In the genomic region with DNA sequence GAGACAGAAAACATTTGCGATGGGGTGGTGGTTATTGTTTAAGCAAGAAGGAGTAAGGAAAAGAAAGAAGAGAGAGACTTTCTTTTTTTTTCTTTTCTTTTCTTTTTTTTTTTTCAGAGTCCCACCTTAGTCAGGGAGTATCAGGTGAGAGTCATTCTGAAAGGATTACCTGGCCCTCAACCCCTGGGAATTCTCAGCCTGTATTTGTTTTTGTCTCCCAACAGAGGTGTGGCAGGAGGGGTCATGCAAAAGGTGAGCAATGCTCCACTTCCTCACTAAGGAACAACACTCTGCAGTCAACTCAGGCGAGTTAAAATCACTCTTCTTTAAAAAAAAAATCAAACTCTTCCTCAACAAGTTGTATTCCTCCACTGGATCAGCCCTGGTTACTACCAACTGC, we compare ENCODE assay signal across 34 mouse cellular contexts.
"Had no signal": no experiment of that assay in that cellular context is flagged by ENCODE, and none has a peak within 500 bp of the region (broad histone marks: within the 10 kb centered on the region; RNA-seq: fewer than 3 reads in every experiment).

No protein-coding gene starts in this region.

- H3K27ac ChIP-seq: heart, adult 2 months; heart, embryonic 10.5 days; heart, embryonic 13.5 days; heart, embryonic 15.5 days; hindbrain, embryonic 10.5 days; hindbrain, embryonic 12.5 days; hindbrain, embryonic 13.5 days; hindbrain, embryonic 14.5 days; hindbrain, embryonic 15.5 days; hindbrain, postnatal 0 days; kidney, embryonic 15.5 days; kidney, postnatal 0 days; layer of hippocampus, adult 2 months had no signal

- H3K4me3 ChIP-seq: heart, adult 2 months; heart, embryonic 10.5 days; heart, embryonic 12.5 days; heart, embryonic 13.5 days; heart, embryonic 15.5 days; hindbrain, embryonic 10.5 days; hindbrain, embryonic 12.5 days; hindbrain, embryonic 13.5 days; hindbrain, embryonic 15.5 days; kidney, embryonic 15.5 days; layer of hippocampus, adult 2 months had no signal

- H3K4me1 ChIP-seq: heart, embryonic 10.5 days; heart, embryonic 13.5 days; heart, embryonic 15.5 days; hindbrain, embryonic 10.5 days; hindbrain, embryonic 12.5 days; hindbrain, embryonic 13.5 days; hindbrain, embryonic 15.5 days; kidney, embryonic 15.5 days had no signal

- H3K4me2 ChIP-seq: heart, embryonic 11.5 days; heart, embryonic 12.5 days; heart, embryonic 13.5 days; heart, embryonic 15.5 days; hindbrain, embryonic 12.5 days; hindbrain, embryonic 13.5 days; hindbrain, embryonic 14.5 days; hindbrain, embryonic 15.5 days; kidney, embryonic 15.5 days had no signal

- H3K9ac ChIP-seq: heart, embryonic 12.5 days; heart, embryonic 13.5 days; heart, embryonic 15.5 days; hindbrain, embryonic 12.5 days; hindbrain, embryonic 13.5 days; hindbrain, embryonic 14.5 days; hindbrain, embryonic 15.5 days; kidney, embryonic 15.5 days had no signal

- DNase-seq: heart, adult 18-20 months; heart, adult 2 months; heart, postnatal 10 days; heart, postnatal 14 days; heart, postnatal 36 days; heart, postnatal 4 days; kidney, adult 11 months; kidney, adult 18-20 months; kidney, adult 2 months; kidney, adult 8-10 months; kidney, adult 9 months; kidney, postnatal 10 days; kidney, postnatal 14 days; kidney, postnatal 25 days; kidney, postnatal 36 days; kidney, postnatal 4 days; layer of hippocampus, adult 9-11 months; layer of hippocampus, postnatal 36 days had no signal

- H3K9me3 ChIP-seq: heart, embryonic 10.5 days; heart, embryonic 12.5 days; heart, embryonic 13.5 days; heart, embryonic 15.5 days; hindbrain, embryonic 10.5 days; hindbrain, embryonic 12.5 days; hindbrain, embryonic 13.5 days; hindbrain, embryonic 15.5 days; kidney, embryonic 15.5 days had no signal

- H3K36me3 ChIP-seq: heart, embryonic 10.5 days; heart, embryonic 12.5 days; heart, embryonic 13.5 days; heart, embryonic 15.5 days; hindbrain, embryonic 10.5 days; hindbrain, embryonic 12.5 days; hindbrain, embryonic 13.5 days; hindbrain, embryonic 15.5 days; kidney, embryonic 15.5 days had no signal

- ATAC-seq: hindbrain, embryonic 16.5 days; hindbrain, postnatal 0 days; inflammation-experienced regulatory T-cells, adult 6 months had no signal

- H3K27me3 ChIP-seq: heart, embryonic 12.5 days; heart, embryonic 13.5 days; heart, embryonic 15.5 days; hindbrain, embryonic 12.5 days; hindbrain, embryonic 13.5 days; hindbrain, embryonic 15.5 days; kidney, embryonic 15.5 days had no signal
